Mouse (Mus musculus) E14TG2a.4 (cell line): Measurements from ENCODE around the gene Eef2.
"Not testable (repeated sequence)": the region's sequence is repeated elsewhere in the genome, so short reads cannot be mapped to it uniquely, and the experiment has no call there.

Source experiments
- H3K27me3 ChIP-seq: 2 replicates; pipeline ENCODE4 v1.6.1; 2014; ENCODE audit warnings: low read length, control low read depth; ENCODE audit not compliant: insufficient read depth
- H3K36me3 ChIP-seq: 2 replicates; pipeline ENCODE4 v1.6.1; 2014; ENCODE audit warnings: low read length, control low read depth; ENCODE audit not compliant: insufficient read depth
- H3K4me1 ChIP-seq: replicated peaks from 2 replicates; pipeline ENCODE4 v1.6.1; 2014; ENCODE audit warnings: low read depth, low read length, control low read depth
- H3K4me3 ChIP-seq: replicated peaks from 2 replicates; pipeline ENCODE4 v1.5.1; 2014; ENCODE audit warnings: mild to moderate bottlenecking, low read length
- H3K9me3 ChIP-seq: 2 replicates; pipeline ENCODE4 v1.6.1; 2014; ENCODE audit warnings: low read length, control low read depth
- CTCF ChIP-seq: conservative IDR thresholded peaks from 2 replicates; pipeline ENCODE4 v1.5.1; 2014; ENCODE audit warnings: low read length
- NANOG ChIP-seq: IDR thresholded peaks from 2 replicates; pipeline ENCODE4 v1.6.1; 2014; ENCODE audit warnings: borderline replicate concordance, low read length, mixed read lengths
- POU5F1 ChIP-seq: IDR thresholded peaks from 2 replicates; pipeline ENCODE4 v1.6.1; 2014; ENCODE audit warnings: low read length, borderline replicate concordance

Gene Eef2

DNA sequence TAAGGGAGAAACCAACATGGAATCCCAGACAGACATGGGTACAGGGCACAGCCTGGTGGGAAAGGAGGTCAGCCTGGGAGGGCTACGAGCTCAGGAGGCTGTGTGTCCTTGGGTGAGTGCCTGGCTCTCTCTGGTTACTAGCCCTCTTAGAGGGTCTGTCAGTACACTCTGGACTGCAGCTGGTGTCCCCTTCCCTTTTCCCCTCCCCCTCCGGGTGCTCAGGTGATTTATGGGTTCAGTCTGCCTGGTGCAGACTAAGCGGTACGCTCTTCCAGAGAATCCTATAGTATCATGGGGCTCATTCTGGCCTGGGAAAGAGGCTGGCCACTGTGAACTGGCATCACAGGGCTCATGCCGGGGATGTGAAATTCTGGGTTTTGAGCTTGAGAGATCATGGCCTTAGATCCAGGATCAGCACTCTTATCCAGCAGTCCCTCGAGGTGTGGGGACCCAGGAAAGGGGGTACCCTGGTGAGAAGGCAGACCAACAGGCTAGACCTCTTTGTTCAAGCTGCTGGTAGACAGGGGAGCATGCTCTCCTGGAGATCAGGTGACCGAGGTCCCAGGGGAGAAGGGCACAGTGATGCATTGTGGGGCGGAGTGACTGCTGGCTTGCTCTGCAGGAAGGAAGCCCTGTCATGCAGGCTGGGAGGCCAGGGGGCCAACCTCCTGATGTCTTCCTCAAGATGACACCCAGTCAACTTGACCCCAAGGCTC is 14.7 kb upstream of the Eef2 start:
- Histone ChIP-seq H3K4me1 (peaks cover 95% of the 10 kb centered on the region), H3K9me3 (no peaks in the 10 kb centered on the region), H3K4me3 (peak overlapping the region; percentile 35), H3K36me3 (peaks cover 90% of the 10 kb centered on the region), H3K27me3 (no peaks in the 10 kb centered on the region)
- TF ChIP-seq CTCF (no peak), POU5F1 (no peak), NANOG (no peak)

DNA sequence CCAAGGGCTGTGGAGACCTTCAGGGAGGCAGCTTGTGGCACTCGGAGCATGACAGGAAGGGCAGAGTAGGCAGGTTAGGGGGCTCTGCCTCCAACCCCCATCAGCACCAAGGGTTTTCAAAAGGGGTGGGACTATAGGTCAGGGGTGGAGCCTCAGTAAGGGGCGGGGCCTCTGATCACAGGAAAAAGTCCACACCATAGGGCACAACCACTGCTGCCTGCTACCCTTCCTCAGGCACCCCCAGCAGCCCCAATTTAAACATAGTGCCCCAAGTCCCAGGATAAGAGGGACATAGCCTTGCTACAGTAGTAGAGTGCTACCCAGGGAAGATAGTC is 14.1 kb upstream of the Eef2 start:
- Histone ChIP-seq H3K9me3 (no peaks in the 10 kb centered on the region), H3K27me3 (no peaks in the 10 kb centered on the region), H3K36me3 (peaks cover 86% of the 10 kb centered on the region), H3K4me3 (peak overlapping the region; percentile 35), H3K4me1 (peaks cover 96% of the 10 kb centered on the region)
- TF ChIP-seq CTCF (no peak), POU5F1 (no peak), NANOG (no peak)

DNA sequence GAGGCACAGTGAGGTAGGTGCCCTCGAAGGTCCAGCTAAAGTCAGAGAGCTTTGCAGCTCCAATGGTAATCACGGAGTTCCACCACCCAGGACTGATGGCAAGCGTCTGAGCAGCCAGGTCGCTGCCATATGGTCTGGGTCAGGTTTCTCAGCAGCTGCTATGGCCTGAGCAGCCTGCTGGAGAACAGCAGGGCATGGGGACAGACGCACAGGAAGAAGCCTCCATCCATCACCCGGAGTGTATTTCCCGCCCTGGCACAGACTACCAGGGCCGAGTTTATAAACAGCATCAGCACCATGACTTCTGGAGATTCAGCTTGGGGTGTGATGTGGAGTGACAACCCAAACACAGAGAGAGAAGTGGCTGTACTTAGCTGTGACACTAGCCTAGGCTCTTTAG is 11.3 kb upstream of the Eef2 start:
- Histone ChIP-seq H3K4me3 (no peak overlapping the region), H3K9me3 (no peaks in the 10 kb centered on the region), H3K36me3 (peaks cover 60% of the 10 kb centered on the region), H3K27me3 (no peaks in the 10 kb centered on the region), H3K4me1 (peaks cover 83% of the 10 kb centered on the region)
- TF ChIP-seq NANOG (no peak), POU5F1 (no peak), CTCF (no peak)

DNA sequence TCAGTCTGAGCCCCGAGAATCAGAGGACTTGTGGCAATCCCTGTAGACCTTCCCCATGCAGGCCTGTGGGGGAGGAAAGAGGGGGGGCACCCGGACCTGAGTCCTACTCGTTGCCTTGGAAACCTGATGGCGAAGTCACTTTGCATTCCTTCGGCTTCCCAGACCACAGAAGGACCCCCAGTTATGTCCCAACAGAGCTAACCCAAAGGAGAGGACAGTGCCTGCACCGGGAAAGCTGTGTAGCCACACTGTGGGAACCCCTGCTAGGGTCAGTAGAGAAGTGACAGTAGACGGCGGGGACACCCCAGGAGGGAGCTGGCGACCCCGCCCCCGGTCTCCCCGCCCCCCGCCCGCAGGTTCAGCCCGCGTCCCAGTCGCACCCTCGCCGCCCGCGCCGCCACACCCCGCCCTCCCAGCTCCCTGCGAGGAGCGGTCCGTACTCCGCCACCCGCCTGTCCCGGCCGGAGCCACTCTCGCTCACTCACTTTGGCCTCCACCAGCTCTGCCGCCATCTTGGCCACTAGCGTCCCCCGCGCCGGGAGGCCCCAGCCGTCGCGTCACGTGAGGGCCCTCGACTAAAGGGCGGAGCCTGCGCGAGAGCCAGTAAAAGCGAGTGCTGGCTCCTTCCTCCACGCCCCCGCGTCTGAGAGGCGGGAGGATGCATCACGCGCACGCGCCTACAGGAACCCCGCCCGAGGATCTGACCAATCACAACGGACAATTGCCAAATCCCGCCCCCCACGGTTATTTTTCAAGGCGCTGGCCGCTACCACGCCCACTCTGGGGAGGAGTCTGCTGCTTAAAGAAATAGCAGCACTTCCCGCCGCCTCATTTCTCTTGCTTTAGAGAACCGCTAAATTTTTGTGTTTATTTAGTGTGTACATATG is 9.0 kb upstream of the Eef2 start, which contains the start of gene Pias4:
Gene Pias4 (minus strand): TSS at position 724 of the 887 bp plus-strand sequence.
- Histone ChIP-seq H3K4me3 (peak within 1 kb of the TSS; percentile 87), H3K9me3 (no peaks in the 10 kb centered on the region), H3K4me1 (peaks cover 61% of the 10 kb centered on the region), H3K36me3 (peaks cover 37% of the 10 kb centered on the region), H3K27me3 (no peaks in the 10 kb centered on the region)
- TF ChIP-seq POU5F1 (no peak), CTCF (no peak)

DNA sequence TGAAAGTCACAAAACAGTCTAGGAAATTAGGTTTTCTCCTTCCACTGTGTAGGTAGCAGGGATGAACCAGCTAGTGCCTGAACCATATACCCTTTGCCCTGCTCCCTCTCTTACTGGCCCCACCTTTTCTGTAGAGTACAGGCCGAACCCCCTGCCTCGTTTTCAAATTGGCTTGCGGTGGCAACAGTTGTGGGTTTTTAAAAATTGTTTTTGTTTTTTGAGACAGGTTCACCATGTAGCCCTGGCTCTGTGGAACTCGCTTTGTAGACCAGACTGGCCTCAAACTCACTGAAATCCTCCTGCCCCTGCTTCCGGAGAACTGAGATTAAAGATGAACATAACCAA is 8.4 kb upstream of the Eef2 start:
- Histone ChIP-seq H3K4me1 (peaks cover 59% of the 10 kb centered on the region), H3K36me3 (peaks cover 31% of the 10 kb centered on the region), H3K27me3 (no peaks in the 10 kb centered on the region), H3K9me3 (no peaks in the 10 kb centered on the region), H3K4me3 (peak overlapping the region; percentile 87)
- no peak for TF ChIP-seq CTCF
- no peak for TF ChIP-seq POU5F1
- TF ChIP-seq NANOG = no peak

DNA sequence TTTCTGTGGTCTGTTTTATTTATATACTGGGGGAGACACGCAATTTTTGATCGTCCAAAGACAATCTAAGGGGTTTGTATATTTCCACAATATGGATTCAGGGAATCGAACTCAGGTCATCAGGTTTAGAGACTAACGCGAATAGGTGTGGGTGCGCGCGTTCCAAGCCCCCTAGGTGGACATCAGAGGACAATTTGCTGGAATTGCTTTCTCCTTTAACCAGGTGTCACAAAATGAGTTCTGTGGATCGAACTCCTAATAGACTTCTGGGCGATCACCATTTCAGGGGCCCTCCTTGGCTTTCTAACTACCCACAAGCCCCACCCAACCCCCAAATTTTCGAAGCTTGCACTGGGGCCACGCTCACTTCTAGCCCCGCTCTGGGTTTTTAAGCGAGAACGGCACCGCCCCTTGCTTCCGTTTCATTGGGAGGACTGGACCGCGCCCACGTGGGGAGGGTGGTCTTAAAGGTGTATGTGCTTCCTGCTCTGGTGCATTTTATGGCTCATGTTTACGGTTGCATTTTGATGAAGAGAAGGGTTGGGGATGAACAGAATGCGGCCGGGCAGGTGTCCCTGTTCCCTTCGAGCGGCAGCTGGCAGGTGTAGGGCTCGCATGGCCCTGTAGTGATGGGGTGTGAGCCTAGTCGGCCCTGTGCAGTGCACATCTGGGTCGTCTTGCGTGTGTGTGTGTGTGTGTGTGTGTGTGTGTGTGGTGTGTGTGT is 7.7 kb upstream of the Eef2 start:
- no peaks in the 10 kb centered on the region for H3K9me3 ChIP-seq
- no peak for TF ChIP-seq POU5F1
- TF ChIP-seq CTCF = no peak
- TF ChIP-seq NANOG = no peak
- peaks cover 59% of the 10 kb centered on the region for H3K4me1 ChIP-seq
- H3K36me3 ChIP-seq = peaks cover 24% of the 10 kb centered on the region
- peak overlapping the region; percentile 87 for H3K4me3 ChIP-seq
- H3K27me3 ChIP-seq = no peaks in the 10 kb centered on the region

DNA sequence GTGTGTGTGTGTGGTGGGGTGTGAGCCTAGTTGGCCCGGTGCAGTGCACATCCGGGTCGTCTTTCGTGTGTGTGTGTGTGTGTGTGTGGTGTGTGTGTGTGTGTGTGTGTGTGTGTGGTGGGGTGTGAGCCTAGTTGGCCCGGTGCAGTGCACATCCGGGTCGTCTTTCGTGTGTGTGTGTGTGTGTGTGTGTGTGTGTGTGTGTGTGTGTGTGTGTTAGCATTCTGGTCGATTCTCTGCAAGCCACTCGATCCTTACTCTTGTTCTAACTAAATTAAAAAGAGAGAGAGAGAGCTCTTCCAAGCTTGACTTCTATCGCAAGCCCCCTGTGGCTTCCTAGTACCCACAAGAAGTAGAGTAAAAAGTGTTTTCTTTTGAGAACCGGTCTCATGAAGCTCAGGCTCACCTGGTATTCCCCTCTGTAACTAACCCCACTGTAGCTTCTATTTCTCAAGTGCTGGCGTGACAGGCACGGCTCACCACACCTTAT is 7.0 kb upstream of the Eef2 start:
- H3K27me3 ChIP-seq, H3K9me3 ChIP-seq: not testable (repeated sequence)
- Histone ChIP-seq H3K4me1 (peaks cover 59% of the 10 kb centered on the region), H3K36me3 (peaks cover 17% of the 10 kb centered on the region), H3K4me3 (peak overlapping the region; percentile 57)

DNA sequence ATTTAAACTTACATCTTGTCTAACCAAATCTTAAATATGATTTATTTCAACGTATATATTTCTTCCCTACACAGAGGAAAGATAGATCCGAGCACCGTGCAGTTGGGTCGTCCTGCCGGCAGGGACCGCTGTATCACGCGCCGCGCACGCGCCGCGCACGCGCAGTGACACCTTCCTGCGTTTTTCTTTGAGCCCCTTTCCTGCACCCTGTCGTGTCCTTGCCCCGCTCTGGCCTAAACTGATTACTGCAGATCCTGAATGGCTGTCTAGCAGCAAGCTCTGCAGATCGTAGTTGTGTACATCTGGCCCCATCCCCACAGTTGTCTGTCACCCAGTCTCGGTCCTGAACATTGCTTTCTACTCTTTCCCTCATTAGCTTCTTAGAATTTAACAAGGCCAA is 3.3 kb upstream of the Eef2 start:
- Histone ChIP-seq H3K36me3 (peaks cover 15% of the 10 kb centered on the region), H3K9me3 (no peaks in the 10 kb centered on the region), H3K4me1 (peaks cover 49% of the 10 kb centered on the region), H3K27me3 (no peaks in the 10 kb centered on the region), H3K4me3 (peak overlapping the region; percentile 99)
- no peak for TF ChIP-seq NANOG
- peak; percentile 44 for TF ChIP-seq CTCF
- no peak for TF ChIP-seq POU5F1
